Mouse (Mus musculus) lung, postnatal 0 days (tissue): ENCODE measurements around the gene Fxyd3. TPM values are rescaled to one million over a fixed set of nuclear protein-coding genes. Genes with fewer than 3 reads are reported as not detected.

ENCODE experiments used
- ATAC-seq: fragments of 200-750 bp; cut with Nextera tagmentation; 2 replicates; pipeline ENCODE4 v1.8.0; 2017; ENCODE audit warnings: moderate library complexity
- DNase-seq: peaks from one replicate; pipeline ENCODE4 v3.0.0-alpha.2; 2016; ENCODE audit warnings: low spot score
- H3K27ac ChIP-seq: fragments of 300-500 bp; sonication (generic); 2 replicates; pipeline ENCODE4 v1.5.1; 2014; ENCODE audit warnings: antibody characterized with exemption, mild to moderate bottlenecking, low read length, mixed read lengths
- H3K27me3 ChIP-seq: fragments of 300-500 bp; sonication (generic); replicated peaks from 2 replicates; pipeline ENCODE4 v1.6.1; 2014; ENCODE audit warnings: low read length, mixed read lengths; ENCODE audit not compliant: insufficient read depth
- H3K36me3 ChIP-seq: fragments of 300-500 bp; sonication (generic); 2 replicates; pipeline ENCODE4 v1.6.1; 2014; ENCODE audit warnings: low read length, mixed read lengths; ENCODE audit not compliant: insufficient read depth
- H3K4me1 ChIP-seq: fragments of 300-500 bp; sonication (generic); 2 replicates; pipeline ENCODE4 v1.6.1; 2014; ENCODE audit warnings: antibody characterized with exemption, low read depth, low read length, mixed read lengths; ENCODE audit not compliant: insufficient read depth
- H3K4me2 ChIP-seq: fragments of 300-500 bp; sonication (generic); replicated peaks from 2 replicates; pipeline ENCODE4 v1.6.1; 2014; ENCODE audit warnings: low read depth, mild to moderate bottlenecking, low read length, moderate library complexity, mixed read lengths
- H3K4me3 ChIP-seq: fragments of 300-500 bp; sonication (generic); 2 replicates; pipeline ENCODE4 v1.5.1; 2014; ENCODE audit warnings: low read depth, low read length
- H3K9ac ChIP-seq: fragments of 300-500 bp; sonication (generic); replicated peaks from 2 replicates; pipeline ENCODE4 v1.6.1; 2014; ENCODE audit warnings: low read depth, mild to moderate bottlenecking
- H3K9me3 ChIP-seq: fragments of 300-500 bp; sonication (generic); 2 replicates; pipeline ENCODE4 v1.6.1; 2016; ENCODE audit warnings: low read length, mixed read lengths
- CTCF ChIP-seq: IDR thresholded peaks from 2 replicates; pipeline ENCODE4 v1.5.1; 2016; ENCODE audit warnings: antibody characterized with exemption, mild to moderate bottlenecking
- EP300 ChIP-seq: IDR thresholded peaks from 2 replicates; pipeline ENCODE4 v1.6.1; 2016; ENCODE audit warnings: antibody characterized with exemption, mild to moderate bottlenecking, control low read depth
- WGBS: fragments of 180-500 bp; shearing (Covaris S2); extraction: QIAGEN DNeasy Blood & Tissue Kit; methylation state at CpG from one replicate; pipeline ENCODE4 v1.1.7; 2014; 5-methylcytosine and 5-hydroxymethylcytosine counted together
- polyA plus RNA-seq: library from polyadenylated mRNA; unstranded; fragments of >200 nt; fragmentation: Nextera tagmentation; extraction: Ambion mirVana; gene quantifications from 2 replicates; pipeline ENCODE4 v1.2.1, GENCODE M21; 2015

Gene Fxyd3
- polyA plus RNA-seq, 1 experiment from 2014 or later, result 78.1 TPM

- Histone ChIP-seq H3K9ac (no peak overlapping the region), H3K4me2 (no peak overlapping the region), H3K27ac (no peak overlapping the region), H3K4me3 (no peak overlapping the region), H3K27me3 (no peaks in the 10 kb centered on the region), H3K9me3 (no peaks in the 10 kb centered on the region), H3K36me3 (no peaks in the 10 kb centered on the region), H3K4me1 (no peaks in the 10 kb centered on the region; the same call in 1 of the 2 replicates)
- DNase-seq (no peak), ATAC-seq (no peak)
- no peak for TF ChIP-seq EP300
- no peak for TF ChIP-seq CTCF
- WGBS, result 87% methylated on average over 8 of the region's 8 CpGs
Observed at GRCm38 (mm10) chr7:31079670-31080069, 3.2 kb upstream of the Fxyd3 start.

- DNase-seq (peak; percentile 81), ATAC-seq (peak; percentile 37; the same call in 1 of the 2 replicates)
- H3K27ac ChIP-seq, result no peak overlapping the region
- TF ChIP-seq CTCF, result peak; percentile 92
- TF ChIP-seq EP300, result no peak
- no peak overlapping the region for H3K9ac ChIP-seq
- no peaks in the 10 kb centered on the region for H3K27me3 ChIP-seq
- no peaks in the 10 kb centered on the region for H3K9me3 ChIP-seq
- H3K36me3 ChIP-seq, result no peaks in the 10 kb centered on the region
- H3K4me1 ChIP-seq, result no peaks in the 10 kb centered on the region
- H3K4me3 ChIP-seq, result no peak overlapping the region
- H3K4me2 ChIP-seq, result no peak overlapping the region
- 31% methylated on average over 5 of the region's 5 CpGs for WGBS
Observed at GRCm38 (mm10) chr7:31077885-31078445, 1.5 kb upstream of the Fxyd3 start.

GRCm38 (mm10) chr7:31077470-31077869, 966 bp upstream of the Fxyd3 start:
- ATAC-seq, result no peak
- no peak for DNase-seq
- WGBS, result 47% methylated on average over 6 of the region's 6 CpGs

GRCm38 (mm10) chr7:31074713-31075069, 1.8 kb downstream of the Fxyd3 start:
- DNase-seq, result no peak
- H3K9ac ChIP-seq, result no peak overlapping the region
- H3K4me2 ChIP-seq, result no peak overlapping the region

More at GRCm38 (mm10) chr7:31077470-31077869, 966 bp upstream of the Fxyd3 start:
- no peak for TF ChIP-seq EP300
- no peak for TF ChIP-seq CTCF
- Histone ChIP-seq H3K4me2 (no peak overlapping the region), H3K9ac (no peak overlapping the region), H3K4me3 (no peak overlapping the region), H3K9me3 (no peaks in the 10 kb centered on the region), H3K4me1 (no peaks in the 10 kb centered on the region), H3K27me3 (no peaks in the 10 kb centered on the region), H3K27ac (no peak overlapping the region), H3K36me3 (no peaks in the 10 kb centered on the region)

GRCm38 (mm10) chr7:31074061-31074712, 2.3 kb downstream of the Fxyd3 start:
- no peak for DNase-seq
- no peak overlapping the region for H3K27ac ChIP-seq

More at GRCm38 (mm10) chr7:31074713-31075069, 1.8 kb downstream of the Fxyd3 start:
- Histone ChIP-seq H3K9me3 (no peaks in the 10 kb centered on the region), H3K27me3 (no peaks in the 10 kb centered on the region), H3K4me3 (no peak overlapping the region), H3K4me1 (no peaks in the 10 kb centered on the region), H3K27ac (no peak overlapping the region), H3K36me3 (no peaks in the 10 kb centered on the region)
- WGBS, result 51% methylated on average over 5 of the region's 5 CpGs
- TF ChIP-seq CTCF, result no peak
- TF ChIP-seq EP300, result no peak
- no peak for ATAC-seq

GRCm38 (mm10) chr7:31073546-31073945, 3.0 kb downstream of the Fxyd3 start:
- no peaks in the 10 kb centered on the region for H3K27me3 ChIP-seq
- no peak overlapping the region for H3K27ac ChIP-seq
- H3K9ac ChIP-seq, result no peak overlapping the region
- no peaks in the 10 kb centered on the region for H3K9me3 ChIP-seq
- ATAC-seq (no peak), DNase-seq (no peak)
- no peaks in the 10 kb centered on the region for H3K36me3 ChIP-seq
- no peak overlapping the region for H3K4me2 ChIP-seq
- no peaks in the 10 kb centered on the region for H3K4me1 ChIP-seq
- no peak for TF ChIP-seq EP300
- no peak for TF ChIP-seq CTCF
- H3K4me3 ChIP-seq, result no peak overlapping the region

More at GRCm38 (mm10) chr7:31074061-31074712, 2.3 kb downstream of the Fxyd3 start:
- no peak for ATAC-seq
- Histone ChIP-seq H3K4me1 (no peaks in the 10 kb centered on the region), H3K4me3 (no peak overlapping the region), H3K36me3 (no peaks in the 10 kb centered on the region), H3K9me3 (no peaks in the 10 kb centered on the region), H3K27me3 (no peaks in the 10 kb centered on the region), H3K4me2 (no peak overlapping the region), H3K9ac (no peak overlapping the region)
- TF ChIP-seq EP300 (no peak), CTCF (no peak)
- WGBS, result 58% methylated on average over 7 of the region's 7 CpGs
